Mouse (Mus musculus) bone marrow macrophage, adult 2 months (primary cell): ENCODE measurements around the gene Il1b.

ENCODE experiments used
- CTCF ChIP-seq: IDR thresholded peaks from 2 replicates; pipeline ENCODE4 v1.5.1; 2012; ENCODE audit warnings: low read depth, mild to moderate bottlenecking, low read length, moderate library complexity
- POLR2A ChIP-seq: IDR thresholded peaks from 2 replicates; pipeline ENCODE4 v1.6.1; 2012; ENCODE audit warnings: mild to moderate bottlenecking, low read depth, low read length, borderline replicate concordance

- TF ChIP-seq CTCF (no peak), POLR2A (no peak)
Observed at GRCm38 (mm10) chr2:129322117-129322635, 48.8 kb downstream of the Il1b start.
